Mouse (Mus musculus) urinary bladder, postnatal 25 days (tissue): ENCODE results near the gene Cd163.
"Not testable (repeated sequence)": the region's sequence is repeated elsewhere in the genome, so short reads cannot be mapped to it uniquely, and the experiment has no call there.

Experiments
- DNase-seq: peaks from one replicate; pipeline ENCODE4 v3.0.0; 2022; ENCODE audit warnings: low spot score

Cd163 gene

DNA sequence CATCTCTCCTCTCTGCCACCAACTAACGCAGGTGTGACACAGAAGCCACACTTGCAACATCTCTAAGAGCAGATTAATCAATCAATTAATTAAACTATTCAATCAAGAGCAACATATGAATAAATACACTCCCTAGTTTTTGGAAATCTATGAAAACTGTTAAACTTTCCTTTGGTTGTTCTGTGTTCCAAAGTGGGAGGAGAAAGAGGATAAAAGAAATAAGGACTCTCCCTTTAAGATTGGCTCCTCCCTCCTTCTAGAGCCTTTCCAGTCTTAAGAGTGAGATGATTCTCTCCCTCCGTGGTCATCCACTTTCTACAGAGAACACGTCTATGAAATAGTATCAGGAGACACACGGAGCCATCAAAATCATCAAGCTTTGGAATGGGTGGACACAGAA, at the start of gene Cd163:
Gene Cd163 (plus strand): TSS at position 301 of the 400 bp plus-strand sequence.
- no peak for DNase-seq

DNA sequence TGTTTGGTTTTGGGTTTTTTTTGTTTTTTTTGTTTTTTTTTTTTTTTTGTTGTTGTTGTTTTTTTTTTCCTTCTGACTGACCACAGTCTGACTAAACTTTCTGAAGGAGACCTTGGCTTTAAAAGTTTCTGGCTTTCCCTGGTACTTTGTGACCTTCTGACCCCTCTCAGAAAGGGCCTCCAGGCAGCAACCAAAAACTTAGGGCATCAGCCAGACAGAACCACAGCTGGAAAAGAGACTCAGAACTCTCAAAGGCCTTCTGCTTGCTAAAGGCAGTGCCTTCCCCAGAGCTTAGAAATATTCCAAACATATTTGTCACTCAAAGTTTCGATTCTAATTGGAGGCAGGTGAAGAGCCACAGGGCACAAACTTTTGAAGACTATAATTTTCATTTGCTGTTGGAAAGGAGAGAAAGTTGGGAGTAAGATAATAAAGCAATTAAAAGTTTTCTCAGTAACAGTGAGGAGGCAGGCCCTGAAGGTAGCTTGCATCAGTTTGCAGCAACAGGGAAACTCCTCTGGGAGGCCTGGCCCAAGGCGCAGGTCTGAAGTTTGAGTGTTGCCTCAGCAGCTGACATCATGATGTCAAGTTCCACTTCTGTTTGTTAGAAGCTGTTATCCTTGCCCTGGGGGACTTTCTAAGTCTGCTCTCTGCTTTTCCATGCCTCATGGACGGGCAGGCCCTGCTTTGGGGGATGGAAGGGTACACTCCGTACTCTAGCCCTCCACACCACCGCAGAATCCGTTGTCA, 48.6 kb upstream of the Cd163 start:
- DNase-seq, result no peak

DNA sequence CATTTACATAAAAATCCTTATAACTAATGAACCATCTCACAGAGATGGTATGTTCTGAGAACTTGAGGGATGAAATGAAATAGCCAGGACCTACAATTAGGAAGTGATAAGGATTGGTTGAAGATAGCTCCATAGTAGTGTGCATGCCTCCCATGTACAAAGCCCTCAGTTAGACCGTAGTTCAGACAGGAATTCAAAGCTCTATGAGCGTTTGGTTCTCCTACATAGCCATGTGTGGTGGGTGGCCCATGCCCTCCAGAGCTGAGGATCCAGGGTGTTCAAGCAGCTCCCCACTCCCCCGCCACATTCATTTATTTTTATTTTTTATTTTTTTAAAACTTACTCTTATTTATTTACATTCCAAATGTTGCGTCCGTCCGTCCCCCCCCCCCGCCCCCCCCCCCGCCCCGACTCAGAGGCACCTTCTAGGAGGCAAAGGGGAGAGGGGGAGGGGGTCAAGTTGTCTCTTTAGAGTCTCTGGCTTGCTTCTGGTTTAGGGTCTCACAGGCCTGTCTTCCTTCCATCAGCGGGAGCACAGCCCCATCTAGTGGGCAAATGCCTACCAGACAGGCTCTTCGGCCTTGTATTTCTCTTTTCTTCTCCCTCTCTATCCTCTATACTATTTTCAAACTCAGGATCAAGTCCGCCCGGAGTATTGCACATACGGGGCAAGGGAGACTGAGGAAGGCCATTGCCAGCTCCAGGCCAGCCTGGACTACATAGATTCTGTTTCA, 44.1 kb upstream of the Cd163 start:
- DNase-seq, result peak; percentile 50

DNA sequence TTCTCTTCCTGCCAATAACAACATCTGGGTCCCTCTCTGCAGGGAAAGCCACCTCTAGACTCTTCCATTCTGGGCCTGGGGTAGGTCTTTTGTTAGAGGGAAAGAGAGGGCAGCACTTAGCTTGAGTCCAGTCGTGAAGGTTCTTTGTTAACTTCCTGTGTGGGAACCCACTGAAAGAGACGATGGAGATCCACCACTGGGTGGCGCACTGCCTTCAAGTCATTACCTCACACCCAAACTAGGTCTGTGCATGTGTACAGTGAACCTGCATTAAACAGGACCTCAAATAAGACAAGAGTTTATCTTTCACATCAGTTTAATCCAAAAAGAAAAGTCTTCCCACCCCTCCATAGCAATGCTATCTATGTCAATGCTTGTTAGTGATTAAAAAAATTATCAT, 41.8 kb upstream of the Cd163 start:
- peak; percentile 68 for DNase-seq

DNA sequence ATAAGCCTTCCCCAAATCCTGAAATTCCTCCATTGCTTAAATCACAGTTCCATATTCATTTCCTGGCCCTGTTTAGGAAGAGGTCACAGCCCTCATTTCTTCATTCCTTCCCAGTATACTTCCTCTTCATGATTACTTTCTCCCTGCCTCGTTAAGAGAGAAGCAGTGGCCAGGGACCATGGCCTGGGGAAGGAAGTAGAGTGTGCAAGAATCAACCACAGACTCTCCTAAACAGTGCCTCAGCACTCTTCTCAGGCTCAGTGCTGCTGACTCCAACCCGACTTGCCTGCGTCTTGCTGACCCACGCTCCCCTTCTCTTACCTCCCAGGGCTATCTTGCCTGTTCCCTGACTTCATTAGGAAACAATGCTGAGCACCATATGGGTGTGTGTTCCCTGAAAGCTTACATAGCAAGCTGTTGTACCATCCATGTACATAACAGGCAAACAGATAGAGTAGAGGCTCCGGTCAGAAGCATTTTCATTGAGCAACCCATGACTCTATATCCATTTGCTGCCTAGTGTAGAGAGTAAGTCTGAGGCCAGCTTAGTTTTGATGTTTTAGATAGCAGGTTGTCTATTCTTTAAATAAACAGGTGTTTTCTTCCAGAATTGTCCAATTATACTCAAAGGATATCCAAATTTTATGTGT, 31.1 kb upstream of the Cd163 start:
- DNase-seq, result no peak

DNA sequence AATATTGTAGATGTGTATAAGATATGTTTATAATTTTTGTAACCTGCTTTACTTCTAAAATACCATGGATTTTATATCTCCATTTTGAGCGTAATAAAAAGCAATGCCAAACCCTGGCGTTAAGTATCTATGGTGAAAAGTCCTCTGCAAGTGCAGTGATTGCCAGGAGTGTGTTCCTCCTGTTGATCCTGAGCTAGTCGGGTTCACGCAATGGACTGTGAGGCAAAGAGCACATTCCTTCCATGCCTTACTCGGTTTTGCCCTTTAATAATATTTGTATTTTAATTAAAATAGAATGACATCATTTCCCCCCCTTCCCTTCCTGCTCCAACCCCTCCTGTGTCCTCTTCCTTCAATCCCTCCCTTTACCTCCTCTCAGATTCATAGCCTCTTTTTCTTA, 26.8 kb upstream of the Cd163 start:
- no peak for DNase-seq

DNA sequence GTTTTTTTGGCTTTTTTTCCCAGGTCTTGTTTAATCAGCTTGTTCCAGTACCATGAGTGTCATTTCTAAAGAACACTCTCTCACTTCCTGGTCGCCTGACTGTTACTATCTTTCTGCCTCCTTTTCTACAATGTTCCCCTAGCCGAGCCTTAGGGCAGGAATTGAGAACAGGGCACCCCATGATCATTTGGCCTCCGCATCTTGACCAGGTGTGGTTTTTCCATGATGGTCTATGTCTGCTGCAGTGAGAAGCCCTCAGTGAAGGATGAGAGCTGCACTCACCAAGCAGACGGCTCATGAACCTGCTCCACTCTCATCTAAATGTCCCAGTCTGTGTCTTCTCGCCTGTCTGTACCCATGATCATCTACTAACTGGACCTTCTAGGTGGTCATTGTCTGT, 26.2 kb upstream of the Cd163 start:
- no peak for DNase-seq

DNA sequence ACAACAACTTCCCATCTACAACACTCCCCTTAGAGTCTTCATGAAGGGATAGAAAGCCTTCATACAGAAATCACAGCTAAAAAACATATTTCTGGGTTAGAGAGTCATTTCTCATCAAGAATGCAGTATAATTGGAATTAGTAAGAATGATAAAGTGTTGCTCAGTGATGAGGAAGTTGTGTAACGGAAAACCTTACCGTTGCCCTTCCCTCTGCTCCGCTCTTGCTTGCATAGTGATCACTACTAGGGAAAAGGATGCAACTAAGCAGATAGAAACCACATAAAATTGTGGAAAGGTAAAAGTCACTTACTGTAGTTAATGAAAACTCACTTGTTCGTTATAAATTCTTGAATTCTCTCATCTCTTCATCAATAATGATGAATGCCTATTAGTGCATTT, 21.7 kb upstream of the Cd163 start:
- DNase-seq, result no peak

DNA sequence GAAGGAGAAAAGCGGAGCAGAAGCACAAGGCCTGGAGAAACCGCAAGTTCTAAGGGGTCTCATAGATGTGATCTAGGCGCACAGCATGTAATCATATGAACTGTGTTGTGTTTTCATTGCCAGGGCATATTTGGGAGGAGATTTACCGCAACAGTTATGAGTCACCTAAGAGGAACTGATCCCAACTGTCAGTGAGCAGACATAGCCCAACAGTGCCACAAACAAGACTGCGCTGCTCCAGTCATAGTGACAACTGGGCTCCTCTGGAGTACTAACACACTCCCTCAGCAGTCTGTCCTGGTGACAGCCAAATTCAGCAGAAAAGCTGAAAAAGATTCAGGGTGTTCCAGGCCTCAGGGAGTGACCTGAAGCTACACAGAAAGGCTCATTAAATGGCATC, 7.1 kb upstream of the Cd163 start:
- not testable (repeated sequence) for DNase-seq

DNA sequence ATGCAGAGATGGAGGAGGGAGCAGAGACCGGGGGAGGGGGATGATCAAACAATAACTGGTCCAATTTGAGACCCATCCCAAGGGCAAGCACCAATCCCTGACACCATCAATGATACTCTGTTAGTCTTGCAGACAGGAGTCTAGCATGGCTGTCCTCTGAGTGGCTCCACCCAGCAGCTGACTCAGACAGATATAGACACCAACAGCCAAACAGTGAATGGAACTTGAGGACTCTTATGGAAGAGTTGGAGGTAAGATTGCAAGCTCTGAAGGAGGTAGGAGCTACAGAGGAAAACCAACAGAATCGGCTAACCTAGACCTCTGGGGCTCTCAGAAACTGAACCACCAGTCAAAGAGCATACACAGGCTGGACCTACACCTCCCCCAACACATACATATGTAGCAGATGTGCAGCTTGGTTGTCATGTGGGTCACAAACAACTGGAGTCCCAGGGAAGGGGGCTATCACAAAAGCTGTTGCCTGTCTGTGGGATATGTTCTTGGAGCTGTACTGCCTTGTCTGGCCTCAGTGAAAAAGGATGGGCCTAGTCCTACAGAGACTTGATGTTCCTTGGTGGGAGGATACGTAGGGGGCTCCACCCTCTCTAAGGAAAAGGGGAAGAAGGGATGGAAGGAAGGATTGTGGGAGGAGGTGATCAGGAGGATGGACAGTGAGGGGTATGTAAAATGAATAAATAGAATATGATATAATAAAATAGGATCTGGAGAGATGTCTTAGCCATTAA, 2.8 kb upstream of the Cd163 start:
- no peak for DNase-seq

DNA sequence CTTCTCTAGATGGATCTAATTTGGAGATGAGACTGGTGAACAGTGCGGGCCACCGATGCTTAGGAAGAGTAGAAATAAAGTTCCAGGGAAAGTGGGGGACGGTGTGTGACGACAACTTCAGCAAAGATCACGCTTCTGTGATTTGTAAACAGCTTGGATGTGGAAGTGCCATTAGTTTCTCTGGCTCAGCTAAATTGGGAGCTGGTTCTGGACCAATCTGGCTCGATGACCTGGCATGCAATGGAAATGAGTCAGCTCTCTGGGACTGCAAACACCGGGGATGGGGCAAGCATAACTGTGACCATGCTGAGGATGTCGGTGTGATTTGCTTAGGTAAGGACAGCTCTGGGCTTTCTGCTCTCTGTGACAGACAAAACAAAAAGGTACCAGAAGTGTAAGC, 4.5 kb downstream of the Cd163 start:
- no peak for DNase-seq

DNA sequence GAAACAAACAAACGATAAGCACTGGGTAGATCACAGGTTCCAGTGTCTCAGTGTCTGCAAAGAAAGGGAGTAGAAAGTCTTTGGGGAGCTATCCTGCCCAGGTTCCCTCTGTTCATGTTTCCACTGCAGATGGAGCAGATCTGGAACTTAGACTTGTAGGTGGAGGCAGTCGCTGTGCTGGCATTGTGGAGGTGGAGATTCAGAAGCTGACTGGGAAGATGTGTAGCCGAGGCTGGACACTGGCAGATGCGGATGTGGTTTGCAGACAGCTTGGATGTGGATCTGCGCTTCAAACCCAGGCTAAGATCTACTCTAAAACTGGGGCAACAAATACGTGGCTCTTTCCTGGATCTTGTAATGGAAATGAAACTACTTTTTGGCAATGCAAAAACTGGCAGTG, 7.8 kb downstream of the Cd163 start:
- no peak for DNase-seq

DNA sequence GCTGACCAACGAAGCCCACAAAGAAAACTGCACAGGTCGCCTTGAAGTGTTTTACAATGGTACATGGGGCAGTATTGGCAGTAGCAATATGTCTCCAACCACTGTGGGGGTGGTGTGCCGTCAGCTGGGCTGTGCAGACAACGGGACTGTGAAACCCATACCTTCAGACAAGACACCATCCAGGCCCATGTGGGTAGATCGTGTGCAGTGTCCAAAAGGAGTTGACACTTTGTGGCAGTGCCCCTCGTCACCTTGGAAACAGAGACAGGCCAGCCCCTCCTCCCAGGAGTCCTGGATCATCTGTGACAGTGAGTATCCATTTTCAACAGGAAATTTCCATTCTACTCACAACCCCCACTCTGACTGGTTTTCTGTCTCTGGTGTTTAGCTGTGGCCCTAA, 15.9 kb downstream of the Cd163 start:
- DNase-seq, result no peak

DNA sequence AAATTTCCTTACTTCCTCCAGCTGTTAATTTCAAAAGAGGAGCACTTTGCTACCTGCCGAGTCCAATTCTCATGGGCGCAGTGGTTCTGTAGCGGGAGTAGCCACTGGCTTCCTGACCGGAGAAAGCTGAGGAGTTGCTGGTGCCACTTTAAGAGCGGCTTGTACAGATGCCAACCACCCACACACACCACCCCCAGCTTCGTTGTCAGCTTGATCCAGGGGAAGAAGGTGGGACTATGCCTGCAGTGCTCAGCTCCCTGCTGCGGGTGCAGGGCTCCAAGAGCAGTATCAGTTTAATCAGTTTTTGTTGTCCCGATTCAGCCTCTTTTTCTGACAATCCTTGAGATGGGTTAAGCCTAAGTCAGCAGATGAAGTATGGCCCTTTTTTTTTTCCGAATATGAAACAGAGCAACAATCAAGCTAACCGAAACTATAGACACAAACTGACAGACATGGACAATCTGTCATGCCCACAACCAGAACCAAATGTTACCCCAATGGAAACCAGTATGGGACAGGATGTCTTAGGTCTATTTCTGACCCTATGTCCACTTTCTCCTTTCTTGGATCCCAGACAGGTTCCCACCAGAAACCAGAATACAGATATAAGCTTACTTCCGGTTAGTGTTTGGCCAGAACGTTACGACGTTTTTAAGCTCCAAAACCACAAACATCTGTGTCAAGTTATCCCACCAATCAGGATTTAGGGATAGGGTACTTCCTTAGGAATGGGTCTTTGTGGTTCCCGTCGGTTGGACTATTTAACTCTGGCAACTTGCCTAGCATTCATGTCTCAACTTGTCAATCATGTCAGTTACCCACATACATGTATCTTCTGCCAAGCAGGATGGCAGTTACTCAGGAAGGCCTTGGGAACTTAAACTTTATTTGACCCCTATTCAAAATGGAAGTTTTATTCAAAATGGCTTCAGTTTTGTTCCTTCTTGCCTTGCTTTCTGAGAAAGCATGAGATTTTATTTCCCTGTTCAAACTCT, 17.3 kb downstream of the Cd163 start:
- no peak for DNase-seq

DNA sequence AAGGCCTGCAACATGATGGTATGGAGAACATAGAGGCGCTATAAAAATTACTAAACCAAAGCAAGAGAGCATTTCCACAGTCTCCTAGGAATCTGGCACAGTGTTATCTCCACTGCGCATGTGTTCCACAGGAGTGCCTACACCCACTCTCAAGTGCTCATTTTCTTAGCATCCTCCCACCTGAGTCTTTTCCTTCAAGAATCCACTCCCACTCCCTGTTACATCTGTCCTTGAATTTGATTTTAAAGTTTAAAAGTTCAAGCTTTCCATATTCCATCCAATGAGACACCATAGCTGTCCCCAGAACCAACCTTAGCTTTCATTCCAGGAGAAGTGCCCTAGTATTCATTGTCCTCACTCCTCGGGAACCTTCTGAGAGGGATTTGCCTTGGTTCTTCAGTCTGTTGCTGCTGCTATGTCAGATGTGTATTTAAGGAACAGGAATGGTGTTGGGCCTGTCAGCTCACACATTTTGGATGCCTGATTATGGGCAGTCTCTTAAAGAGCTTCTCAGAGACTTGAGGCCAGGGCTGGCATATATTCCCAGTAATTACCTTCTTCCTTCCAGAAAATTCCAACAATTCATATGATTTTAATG, 24.0 kb downstream of the Cd163 start:
- DNase-seq, result no peak

DNA sequence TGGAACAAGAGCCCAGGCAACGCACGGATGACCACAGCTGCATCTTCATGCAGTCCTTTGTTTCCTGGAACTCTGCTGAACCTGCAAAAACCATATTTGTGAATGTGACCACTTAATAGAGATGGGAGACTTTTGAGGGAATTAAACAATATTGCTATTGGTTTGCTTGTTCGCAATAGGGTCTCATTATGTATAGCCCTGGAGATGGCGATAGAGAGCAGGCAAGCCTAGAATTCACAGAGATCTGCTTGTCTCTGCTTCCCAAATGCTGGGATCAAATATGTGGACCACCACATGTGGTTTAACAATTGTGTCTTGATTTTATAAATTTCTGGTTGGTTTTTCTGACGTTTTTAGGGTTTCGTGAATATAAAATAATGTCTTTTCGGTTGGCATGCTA, 25.2 kb downstream of the Cd163 start:
- DNase-seq, result no peak

DNA sequence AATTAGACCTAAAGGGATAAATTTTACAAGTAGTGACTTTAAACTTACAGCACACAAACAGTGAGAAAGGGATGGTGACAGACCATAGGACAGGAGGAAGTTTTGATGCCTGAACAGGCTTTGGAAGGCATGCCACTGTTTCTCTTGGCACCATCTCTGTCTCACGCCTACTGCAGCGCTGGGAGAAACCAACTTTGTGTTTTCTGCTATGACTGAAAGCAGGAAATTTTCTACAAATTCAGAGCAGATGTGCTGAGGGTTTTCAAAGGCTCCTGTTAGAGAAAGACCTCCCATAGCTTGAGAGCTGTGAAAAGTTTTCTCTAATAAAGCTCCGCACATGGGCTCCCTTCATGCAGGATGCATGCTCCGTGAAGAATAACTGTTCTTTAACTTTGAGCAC, 40.6 kb downstream of the Cd163 start:
- no peak for DNase-seq

DNA sequence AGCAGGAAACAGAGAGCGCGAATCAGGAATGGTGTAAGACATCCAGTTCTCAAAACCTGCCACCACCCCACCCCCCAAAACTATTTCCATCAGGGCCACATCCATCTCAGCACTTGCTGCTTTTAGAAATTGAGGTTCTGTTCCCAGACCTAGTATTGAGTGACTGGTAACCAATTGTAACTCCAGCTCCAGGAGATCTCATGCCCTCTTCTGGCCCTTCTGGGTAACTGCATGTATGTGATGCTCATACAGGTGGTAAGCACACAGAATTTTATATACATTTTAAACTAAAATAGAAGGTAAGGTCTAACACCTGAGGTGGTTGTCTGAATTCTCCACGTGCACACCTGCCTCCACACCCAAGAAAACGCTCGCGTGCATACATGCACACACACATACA, 42.2 kb downstream of the Cd163 start:
- DNase-seq, result no peak

DNA sequence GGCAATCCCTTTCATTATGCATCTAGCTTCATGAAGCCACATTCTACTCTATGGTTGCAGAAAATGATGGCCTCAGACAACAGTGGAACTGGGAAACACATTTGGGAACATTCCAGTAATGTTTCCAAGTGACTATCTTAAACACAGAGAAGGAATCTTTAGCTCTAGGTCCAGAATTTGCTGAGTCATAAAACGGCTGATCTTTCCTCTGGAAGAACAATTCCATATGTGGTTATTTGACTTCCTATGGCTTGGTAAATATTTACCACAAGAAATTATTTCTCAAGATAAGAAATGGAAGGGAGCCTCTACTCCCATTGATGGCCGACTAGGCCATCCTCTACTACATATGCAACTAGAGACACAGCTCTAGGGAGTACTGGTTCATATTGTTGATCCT, 48.8 kb downstream of the Cd163 start:
- no peak for DNase-seq

DNA sequence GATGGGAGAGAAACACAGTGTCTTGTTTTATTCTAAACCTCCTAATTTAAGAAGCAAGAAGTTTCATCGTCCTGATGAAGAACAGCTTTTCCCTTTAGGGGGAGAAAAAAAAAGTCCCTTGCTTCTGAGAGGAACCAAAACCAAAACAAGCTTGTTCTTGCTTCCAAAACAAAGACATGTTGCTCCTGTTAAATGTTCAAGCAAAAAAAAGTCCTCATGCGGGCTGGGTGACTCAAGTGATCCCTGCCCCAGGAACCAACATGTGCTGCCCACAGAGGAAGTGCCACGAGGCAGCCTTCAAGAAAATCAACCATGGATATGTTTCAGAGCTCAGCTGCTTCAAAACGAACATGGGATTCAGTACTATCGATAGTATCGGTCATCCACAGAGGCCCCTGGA, 54.5 kb downstream of the Cd163 start:
- DNase-seq, result no peak

DNA sequence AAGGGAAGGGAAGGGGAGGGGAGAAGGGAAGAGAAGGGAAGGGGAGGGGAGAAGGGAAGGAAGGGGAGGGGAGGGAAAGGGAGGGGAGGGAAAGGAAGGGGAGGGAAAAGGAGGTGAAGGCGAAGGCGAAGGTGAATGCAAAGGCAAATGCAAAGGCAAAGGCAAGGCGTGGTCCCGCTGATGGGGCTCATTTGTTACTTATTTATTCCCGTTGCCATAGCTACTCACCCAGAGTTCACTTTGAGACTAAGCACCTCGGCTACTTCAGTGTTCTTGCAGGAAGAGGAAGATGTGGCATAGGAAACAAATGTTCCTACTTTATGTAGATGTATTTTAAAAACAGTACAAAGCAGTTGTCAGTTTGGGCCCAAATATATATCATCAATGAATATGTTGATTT, 56.1 kb downstream of the Cd163 start:
- DNase-seq, result no peak
